Mouse (Mus musculus) gastrocnemius, postnatal 14 days (tissue): ENCODE measurements around the gene Lhfpl2. TPM values are rescaled to one million over a fixed set of nuclear protein-coding genes. Genes with fewer than 3 reads are reported as not detected.

ENCODE experiments used
- DNase-seq: peaks from one replicate; pipeline ENCODE4 v3.0.0; 2021; ENCODE audit warnings: mixed read lengths
- intact Hi-C: fragments of 180-260 bp; cut with DNase I; formaldehyde crosslinking; loops from one replicate; pipeline ENCODE4 v1.15.1; 2025; ENCODE audit warnings: low total_unique reads
- total RNA-seq, 2 experiments: library from RNA; stranded (reverse); gene quantifications; 2 replicates each; pipeline ENCODE4 v1.2.3; 2021

Gene Lhfpl2
- total RNA-seq, 2 experiments from 2014 or later: 10.7 to 19.2 TPM

DNA sequence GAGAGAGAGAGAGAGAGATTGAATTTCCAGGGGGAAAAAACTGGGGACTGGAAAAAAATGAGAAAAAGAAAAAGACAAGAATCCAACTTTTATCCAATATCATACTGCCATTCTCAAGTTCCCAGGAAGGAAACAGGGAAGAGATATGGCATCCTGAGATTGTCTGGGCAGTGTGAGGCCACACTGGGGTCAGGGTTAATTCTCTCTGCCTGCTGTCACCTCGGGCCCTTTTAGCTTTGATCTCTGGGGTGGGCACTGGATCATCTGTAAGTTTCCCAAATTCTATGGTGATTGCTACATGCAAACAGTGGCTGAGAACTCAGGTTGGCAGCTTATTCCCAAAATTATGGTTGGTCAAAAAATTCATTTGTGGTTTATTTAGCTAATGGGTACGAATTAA lies 33.8 kb downstream of the Lhfpl2 start:
- intact Hi-C loops: no loop called here
- no peak for DNase-seq

DNA sequence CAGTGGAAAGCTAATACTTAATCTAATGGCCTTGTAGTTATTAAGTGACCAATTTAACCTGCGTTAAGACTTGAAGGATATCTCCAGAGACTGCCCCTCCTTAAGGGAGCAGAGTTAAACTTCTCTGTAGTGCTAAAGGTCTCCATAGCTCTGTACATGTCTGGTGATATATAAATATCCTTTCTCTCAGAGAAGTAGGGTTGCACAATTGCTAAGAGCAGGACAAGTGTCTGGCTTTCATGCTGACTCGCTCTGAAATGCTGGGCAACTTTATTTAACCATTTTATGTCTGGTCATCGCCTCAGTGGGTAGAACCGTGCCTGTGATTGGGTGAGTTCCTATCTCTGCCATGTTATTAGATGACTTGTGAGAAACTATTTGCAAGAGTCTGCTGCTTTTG lies 36.6 kb downstream of the Lhfpl2 start:
- intact Hi-C loops: no loop called here
- DNase-seq: no peak

DNA sequence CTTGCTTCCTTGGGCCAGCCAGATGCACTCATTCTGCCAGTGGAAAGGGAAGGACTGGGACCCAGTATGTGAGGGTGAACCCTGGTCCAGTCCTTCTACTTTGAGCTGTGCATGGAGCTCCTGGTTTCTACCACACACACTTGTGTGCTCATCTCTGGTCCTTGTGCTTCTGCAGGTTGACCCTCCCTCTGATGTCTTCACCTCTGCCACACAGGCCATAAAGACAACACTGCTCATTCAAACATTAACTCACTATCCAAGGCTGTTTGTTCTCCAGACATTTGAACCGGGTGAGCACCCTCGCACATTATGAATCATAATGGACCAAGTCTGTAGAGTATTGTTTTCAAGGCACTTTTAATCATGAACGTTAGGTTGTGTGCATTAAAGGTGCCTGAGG lies 37.0 kb downstream of the Lhfpl2 start:
- intact Hi-C loops: no loop called here
- DNase-seq: no peak

DNA sequence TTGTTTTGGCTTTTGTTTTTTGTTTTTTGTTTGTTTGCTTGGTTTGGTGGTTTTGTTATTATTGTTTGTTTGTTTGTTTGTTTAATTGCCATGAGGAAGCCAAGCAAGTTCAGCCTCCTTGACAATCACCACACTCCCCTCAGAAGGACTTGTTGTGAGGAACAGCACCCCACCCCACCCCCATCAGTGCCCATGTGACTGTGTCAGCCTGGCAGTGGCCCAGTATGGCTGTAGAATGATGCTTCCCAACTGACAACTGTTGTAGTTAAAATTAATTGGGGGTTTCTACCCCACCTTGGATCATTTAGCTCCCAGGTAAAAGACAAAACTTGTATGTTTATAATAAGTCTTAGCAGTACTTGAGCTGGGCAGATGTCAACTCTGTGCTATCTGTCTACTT lies 37.6 kb downstream of the Lhfpl2 start:
- no peak for DNase-seq
- intact Hi-C loops: no loop called here

DNA sequence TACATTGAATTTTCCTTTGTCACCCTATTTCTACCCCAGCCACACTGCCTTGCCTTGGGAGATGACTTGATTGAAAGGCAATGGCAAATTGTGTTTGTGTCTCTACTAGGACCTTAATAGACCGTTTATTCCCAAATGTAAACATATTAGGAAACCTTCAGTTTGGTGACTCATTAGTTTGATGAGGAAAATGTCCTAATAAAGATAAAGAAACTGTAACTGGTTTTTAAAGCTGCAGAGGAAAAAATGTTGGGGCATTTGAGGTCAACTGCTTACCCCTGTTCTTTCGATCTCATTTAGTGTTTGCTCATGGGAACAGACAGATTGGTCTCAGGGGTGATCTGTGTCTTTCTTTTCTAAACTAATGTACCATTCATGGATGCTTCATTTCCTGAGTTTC lies 40.1 kb downstream of the Lhfpl2 start:
- DNase-seq: no peak
- intact Hi-C loops: no loop called here

DNA sequence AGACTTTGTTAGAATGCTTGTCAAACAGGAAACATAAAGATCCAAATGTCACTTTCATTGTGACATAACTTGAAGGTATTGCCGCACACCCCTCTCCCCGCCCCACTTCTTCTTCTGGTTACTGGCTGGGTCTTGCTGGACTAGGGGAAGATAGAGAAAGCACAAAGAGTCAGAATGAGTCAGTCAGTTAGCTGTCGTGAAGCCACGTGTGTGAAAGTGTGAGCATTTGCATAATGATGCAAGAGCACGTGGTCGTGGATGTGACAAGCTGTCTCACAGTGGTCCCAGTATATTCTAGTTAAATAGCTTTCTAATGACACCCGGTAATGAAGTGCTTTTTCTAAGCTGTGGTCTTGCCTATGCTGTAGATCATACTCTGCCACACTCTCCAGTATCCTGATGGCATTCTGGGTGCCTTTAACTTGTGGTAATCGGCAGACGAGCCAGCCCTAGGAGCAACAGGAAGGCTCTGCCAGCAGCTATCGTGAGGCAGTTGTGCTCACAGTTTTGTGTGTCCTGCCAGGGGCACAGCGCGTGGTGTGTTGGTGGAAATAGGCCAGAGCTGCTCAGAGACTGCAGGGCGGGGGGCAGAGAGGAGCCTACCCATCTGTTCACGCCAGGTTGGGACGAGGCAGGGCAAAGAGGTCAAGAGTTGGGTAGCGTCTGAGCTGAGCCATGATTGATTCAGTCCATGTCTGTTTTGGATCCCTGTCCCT lies 40.9 kb downstream of the Lhfpl2 start:
- no peak for DNase-seq
- intact Hi-C loops: no loop called here

DNA sequence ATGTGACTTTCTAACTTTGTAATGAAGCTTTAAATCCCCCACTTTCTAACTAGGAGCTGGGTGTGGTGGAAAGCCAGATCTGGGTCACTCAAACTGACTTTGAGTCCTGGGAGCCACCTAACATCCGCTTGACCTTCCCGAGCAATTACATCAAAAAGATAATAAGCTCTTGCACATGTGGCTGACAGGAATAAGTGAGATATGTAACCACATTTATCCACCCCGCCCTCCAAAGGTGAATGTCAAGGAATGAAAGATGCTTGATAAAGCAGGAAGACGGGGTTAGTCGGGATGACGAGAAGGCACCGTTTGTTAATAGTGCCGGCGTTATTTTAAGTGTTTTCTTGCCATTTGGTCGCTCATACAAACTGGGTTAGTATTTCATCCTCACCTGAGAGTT lies 41.5 kb downstream of the Lhfpl2 start:
- no peak for DNase-seq
- intact Hi-C loops: no loop called here

DNA sequence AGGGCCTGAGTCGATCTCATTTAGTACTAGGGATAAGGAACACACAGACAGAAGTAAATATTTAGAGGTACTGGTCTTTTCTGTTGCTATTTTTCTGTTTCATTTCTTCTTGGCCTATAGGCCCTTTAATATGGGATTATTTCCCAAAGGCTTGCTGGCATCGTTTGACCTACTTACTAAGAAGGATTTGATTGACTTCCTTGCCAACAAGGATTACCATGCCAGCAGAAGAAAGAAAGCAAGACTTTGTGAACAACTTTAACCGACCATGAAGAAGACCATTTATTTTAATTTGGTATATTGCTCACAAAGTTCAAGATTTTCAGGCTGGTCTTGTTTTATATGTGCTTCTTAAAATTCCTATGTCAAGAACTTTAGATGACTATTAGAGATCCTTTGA lies 42.8 kb downstream of the Lhfpl2 start:
- DNase-seq: no peak
- intact Hi-C loops: no loop called here

DNA sequence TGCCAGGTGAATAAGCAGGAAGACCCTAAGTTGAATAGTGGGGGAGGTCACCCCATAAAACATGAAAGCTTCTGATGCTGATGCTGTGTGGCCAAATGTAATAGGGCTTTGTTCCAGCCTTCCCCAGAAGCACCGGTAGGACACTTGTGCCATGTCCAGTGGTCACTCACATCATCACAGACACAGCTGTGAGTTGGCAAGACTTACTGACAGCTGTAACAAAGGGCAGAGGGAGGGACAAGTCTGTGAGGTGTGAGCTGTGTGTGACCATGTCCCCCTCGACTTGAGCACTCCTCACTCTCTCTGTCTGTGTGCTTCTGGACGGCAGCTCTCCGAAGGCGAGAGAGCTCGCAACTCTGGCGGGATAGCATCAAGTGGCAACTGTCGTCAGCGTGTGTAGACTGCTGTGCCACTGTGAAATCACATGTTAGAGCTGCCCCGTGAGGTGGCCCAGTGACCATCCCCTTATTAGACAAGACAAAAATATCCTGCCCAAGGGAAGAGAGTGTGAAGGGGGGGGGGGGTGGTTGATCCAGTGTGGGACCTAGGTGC lies 43.5 kb downstream of the Lhfpl2 start:
- DNase-seq: no peak

DNA sequence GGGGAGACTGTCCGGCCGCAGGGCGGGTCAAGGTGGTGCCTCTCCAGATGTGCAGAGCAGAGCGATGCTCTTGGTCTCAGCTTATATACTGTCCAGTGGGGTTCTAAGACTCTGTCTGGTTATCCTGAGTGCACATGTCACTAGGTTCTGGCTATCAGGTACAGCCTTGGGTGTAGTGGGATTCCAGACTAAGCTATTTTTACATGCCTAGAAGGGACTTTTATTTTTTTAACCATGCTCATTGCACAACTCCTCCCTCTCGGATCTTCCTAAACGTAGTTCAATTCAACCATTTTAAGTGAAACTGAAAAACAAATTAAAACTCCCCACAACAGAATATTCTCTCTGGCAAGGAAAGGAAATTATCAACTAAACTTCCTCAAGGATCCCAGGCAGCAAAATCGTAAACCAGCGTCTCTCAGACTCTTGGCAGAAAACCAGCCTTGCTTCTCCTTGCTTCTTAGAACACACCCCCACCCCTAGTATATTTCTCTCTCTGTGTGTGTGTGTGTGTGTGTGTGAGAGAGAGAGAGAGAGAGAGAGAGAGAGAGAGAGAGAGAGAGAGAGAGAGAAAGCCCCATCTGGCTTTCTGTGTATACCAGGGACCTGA lies 47.4 kb downstream of the Lhfpl2 start:
- intact Hi-C loops: no loop called here
- DNase-seq: no peak

More for the DNA sequence above, 43.5 kb downstream of the Lhfpl2 start:
- intact Hi-C loops: no loop called here

DNA sequence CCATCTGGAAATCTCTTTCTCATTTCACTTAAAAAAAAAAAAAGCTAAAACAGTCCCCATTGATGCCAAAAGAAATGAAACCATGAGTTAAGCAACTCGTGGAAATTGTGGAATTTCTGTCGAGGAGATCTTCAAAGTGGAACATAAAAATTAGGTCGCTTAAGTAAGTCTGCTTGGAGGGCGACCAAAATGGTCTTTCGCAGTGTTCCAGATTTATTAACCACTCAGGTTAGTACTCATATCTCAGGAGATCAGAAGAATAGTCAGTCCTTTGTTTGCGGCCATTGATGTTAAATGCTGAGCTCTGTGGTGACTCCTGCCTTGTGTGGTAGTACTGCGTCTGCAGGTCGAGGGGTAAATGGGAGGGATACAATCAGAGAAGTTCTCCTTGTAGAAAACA lies 48.8 kb downstream of the Lhfpl2 start:
- DNase-seq: no peak
- intact Hi-C loops: no loop called here

DNA sequence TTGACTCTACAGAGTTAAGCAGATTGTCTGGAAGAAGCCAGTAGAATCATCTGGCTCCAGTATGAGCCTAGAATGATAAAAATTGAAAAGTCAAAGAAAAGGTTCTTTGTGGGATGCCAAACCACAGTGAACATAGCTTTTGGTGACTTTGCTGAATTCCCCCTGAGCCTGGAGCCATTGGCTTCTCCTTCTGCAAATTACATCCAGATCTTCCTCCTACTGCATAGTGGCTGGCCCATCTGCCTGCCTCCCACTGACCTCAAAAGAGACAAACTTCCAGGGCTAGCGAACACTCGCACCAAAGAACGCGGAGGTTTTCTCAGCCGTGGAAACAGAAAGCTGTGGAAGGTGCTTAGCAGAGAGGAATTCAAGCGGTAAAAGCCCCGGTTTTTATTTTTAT lies 49.4 kb downstream of the Lhfpl2 start:
- DNase-seq: peak; percentile 38

DNA sequence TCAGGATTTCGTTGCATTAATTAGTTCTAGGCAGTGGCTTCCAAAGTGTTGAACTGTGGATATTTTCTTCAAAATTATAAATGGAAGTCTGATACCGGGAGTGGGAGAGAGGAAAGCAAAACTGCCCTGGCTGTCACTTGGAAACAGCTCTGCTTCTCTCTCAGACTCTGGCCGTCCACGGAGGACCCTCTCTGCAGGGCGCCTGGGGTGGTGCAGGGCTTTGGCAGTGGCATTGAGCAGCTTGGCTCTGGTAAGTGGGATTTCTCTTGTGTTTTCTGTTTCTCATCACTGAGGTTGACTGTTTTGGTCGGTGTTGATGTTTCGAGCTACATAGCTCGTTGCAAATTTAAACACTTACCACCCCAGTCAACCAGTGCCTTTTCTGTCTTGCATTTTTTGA lies 53.0 kb downstream of the Lhfpl2 start:
- DNase-seq: no peak
- intact Hi-C loops: loop anchor here (5.0 kb wide), 1 partner anchor 957 kb away; no protein-coding TSS in a partner anchor

More for the DNA sequence above, 49.4 kb downstream of the Lhfpl2 start:
- intact Hi-C loops: no loop called here

DNA sequence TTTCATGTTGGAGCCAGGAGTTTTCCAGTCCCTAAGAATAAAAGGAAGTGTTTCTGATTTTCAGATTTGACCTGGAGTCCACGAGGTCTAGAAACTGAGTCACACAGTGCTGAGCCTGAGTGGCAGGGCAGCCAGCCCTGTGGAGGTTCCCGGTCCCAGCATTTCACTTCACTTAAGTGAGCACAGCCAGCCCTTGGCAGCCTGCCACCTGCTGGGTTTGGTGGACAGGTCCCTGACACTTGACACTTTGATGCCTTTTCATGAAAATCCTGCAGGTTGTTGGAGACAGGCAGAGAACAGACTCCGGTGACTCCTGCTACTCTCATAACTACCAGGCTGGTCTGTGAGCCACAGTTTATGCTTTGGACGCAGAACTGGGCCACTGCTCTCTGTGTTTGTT lies 57.9 kb downstream of the Lhfpl2 start:
- peak; percentile 59 for DNase-seq
- intact Hi-C loops: no loop called here

DNA sequence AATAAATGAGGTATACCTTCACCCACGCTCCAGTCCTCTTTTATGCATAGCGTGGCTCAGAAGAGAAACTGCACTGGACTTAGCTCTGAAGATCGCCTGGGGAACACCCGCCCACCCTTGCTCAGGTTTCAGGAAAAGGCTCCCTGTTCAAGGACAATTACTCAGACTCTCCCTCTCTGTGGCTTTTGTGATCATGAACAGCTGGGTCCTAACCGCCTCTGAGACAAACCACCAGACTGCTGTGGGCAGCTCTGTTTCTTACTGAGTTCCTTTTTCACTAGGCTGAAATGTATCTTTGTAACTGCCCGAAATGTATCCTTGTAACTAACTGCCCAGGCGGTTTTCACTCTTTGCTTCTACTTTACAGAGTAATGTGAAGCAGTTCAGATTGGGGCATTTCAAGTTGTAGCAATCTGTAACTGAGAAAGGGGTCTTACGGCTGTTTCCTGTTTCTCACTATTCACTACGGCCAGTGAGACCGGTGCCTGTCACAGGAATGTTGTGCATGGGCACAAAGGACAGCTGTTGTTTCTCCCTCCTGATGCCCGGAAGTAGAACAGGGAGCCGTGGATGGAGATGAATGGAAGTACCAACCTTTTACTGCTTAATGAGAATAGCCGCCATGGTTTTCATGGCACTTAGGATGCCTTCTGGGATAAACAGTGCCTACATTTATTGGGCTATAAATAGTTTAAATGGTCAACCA lies 59.3 kb downstream of the Lhfpl2 start:
- intact Hi-C loops: no loop called here
- DNase-seq: no peak

DNA sequence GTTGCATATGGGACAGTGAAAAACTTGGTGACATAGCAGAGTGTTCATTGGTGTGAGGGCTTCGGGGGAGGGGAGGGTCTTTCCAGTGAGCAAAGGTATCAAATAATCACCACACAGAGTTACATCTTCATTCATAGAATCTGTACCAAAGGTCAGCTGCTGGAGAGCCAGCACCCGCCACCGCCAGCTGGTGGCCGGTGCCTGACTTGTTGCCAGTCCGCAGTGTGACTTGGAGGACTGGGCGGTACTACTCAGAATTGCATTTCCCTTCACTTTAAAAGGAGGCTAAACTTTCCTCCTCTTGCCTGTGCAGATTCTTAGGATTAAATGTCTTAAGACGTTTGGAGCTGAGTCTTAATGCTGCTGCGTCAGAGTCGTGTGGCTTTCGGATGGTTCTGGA lies 59.9 kb downstream of the Lhfpl2 start:
- intact Hi-C loops: no loop called here
- DNase-seq: no peak

DNA sequence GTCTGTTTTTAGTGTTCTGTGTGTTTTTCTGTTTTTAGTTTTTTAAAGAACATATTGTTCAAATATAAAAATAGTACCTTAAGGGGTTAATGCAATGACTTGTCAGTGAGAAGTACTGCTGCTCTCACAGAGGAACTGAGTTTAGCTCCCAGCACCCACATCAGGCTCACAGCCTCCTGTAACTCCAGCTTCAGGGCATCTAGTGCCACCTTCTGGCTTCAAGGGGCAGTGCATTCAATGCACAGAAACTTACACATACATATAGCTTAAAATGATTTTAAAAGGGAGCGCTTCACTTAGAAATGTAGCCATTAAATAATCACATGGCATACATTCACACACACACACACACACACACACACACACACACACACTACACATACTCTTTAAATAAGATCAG lies 60.5 kb downstream of the Lhfpl2 start:
- no peak for DNase-seq
- intact Hi-C loops: no loop called here

DNA sequence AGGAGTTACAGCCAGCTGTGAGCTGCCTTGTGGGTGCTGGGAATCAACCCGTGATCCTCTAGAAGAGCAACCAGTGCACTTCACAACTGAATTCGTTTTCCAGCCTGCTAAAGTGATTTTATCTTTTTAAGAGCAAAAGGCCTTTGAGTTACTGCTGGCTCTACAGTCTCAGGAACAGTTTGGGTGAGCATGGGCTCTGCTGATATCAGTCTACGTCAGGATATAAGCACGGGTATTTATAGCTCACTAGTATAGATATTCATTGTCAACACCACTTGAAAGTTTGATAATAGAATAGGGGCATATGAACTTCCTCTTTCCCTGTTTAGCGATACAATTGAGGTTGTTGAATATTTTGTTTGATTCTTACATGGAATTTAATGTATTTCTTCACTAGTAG lies 61.7 kb downstream of the Lhfpl2 start:
- intact Hi-C loops: no loop called here
- no peak for DNase-seq

DNA sequence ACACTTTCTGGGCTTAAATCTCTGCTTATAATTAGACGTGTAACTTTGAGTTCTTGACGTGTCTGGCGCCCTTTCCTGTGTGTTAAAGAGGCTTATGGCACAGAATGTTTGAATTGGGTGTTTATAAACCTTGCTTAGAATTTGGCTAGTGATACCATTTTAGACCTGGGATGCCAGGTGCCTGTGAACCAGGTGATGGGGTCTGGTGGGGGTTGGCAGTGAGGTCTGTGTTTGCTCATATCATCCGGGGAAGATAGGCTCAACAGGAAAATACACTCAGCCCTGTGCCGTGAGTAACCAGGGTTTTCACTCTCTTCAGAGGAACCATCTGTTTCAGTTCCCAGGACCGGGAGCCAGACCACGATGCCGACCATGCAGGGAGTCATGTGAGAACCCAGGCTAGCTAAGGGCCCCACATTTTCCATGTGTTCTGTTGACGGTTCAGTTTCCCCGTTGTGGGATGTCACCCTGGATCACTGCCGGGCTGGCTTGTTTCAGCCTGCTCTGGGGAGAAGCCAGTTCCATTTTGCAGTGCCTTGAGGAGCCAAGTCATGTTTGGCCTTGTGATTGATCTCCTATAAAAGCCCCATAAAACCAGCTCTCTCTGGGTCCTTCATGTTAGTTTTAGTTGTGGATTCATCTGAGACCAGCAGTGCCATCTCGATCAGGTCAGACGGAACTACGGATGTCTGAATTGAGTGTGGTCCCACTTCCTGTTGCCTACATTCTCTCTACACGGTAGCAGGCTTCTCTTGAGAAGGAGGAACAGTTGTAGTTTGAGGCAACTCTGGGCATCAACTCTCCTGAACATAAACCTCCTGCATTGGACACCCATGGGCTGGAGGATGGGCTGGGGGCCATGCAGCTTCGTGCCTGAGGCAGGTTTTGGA lies 65.4 kb downstream of the Lhfpl2 start:
- peak; percentile 72 for DNase-seq
- intact Hi-C loops: no loop called here

DNA sequence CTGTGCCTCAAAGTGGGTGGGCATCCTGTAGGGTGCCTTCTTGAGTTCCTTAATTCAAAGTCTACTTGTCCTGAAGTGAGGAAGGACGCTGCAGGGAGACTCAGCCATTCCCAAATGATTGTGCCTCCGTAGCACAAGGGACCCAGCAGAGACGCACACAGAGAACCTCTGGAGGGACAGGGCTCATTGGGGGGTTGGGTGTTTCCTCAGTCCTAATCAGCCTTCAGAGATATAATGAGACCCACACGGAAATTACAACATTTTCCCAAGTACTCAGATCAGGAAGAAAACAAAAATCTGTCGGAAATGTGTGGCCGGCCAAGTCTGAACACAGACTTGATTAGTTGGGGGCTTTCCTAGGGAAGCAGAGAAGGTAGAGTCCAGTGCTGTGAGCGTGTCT lies 72.8 kb downstream of the Lhfpl2 start:
- intact Hi-C loops: no loop called here
- no peak for DNase-seq
